23 mouse cellular contexts compared by ENCODE assay signal in genomic region chr8:116606171-116606570, GRCm38 (mm10).
DNase-seq lines count a peak whose midpoint lies in the region; ATAC-seq and TF ChIP-seq lines count a peak whose summit lies in the region.
"Had no signal": no experiment of that assay in that cellular context is flagged by ENCODE, and none has a peak within 500 bp of the region (broad histone marks: within the 10 kb centered on the region; RNA-seq: fewer than 3 reads in every experiment).

No protein-coding gene starts in this region.

- no peak for TF ChIP-seq EP300 in stomach, postnatal 0 days (optimal IDR thresholded peaks at IDR 0.05)

- DNase-seq in testis, postnatal 10 days (ENCODE audit: low spot score): no peak
- peak; percentile 89 for DNase-seq in ES-CJ7 (ENCODE audit: low read depth, low spot score)
- DNase-seq in WW6 (ENCODE audit: low read depth, low spot score): peak; percentile 22
- DNase-seq in testis, postnatal 14 days (ENCODE audit: low spot score): peak; percentile 16
- DNase-seq in stomach, postnatal 0 days (ENCODE audit: low spot score): no peak
- no peak for DNase-seq in urinary bladder, adult 2 months (ENCODE audit: low spot score)
- DNase-seq in kidney, adult 2 months: no peak
- DNase-seq: adrenal gland, adult 8-10 months; adrenal gland, postnatal 25 days; cerebellum, adult 11 months; cerebellum, adult 18-20 months; cerebellum, adult 8-10 months; cerebellum, adult 9-11 months; cerebellum, postnatal 14 days; cerebellum, postnatal 36 days; embryo, embryonic 11 days; forebrain, postnatal 0 days had no signal

- TF ChIP-seq CTCF in testis, adult 2 months (IDR thresholded peaks at IDR 0.05; ENCODE audit: control insufficient read depth, insufficient read depth, insufficient replicate concordance, low read depth, low read length): no peak
- TF ChIP-seq CTCF in stomach, postnatal 0 days (IDR thresholded peaks at IDR 0.05; ENCODE audit: low read depth): no peak
- no peak for TF ChIP-seq CTCF in kidney, adult 2 months (conservative IDR thresholded peaks at IDR 0.05; ENCODE audit: insufficient read depth, insufficient read length, low read depth, low read length)

- H3K9me3 ChIP-seq in stomach, postnatal 0 days (ENCODE audit: control insufficient read depth, low read length): no peaks in the 10 kb centered on the region
- H3K9me3 ChIP-seq: embryonic facial prominence, embryonic 15.5 days; forebrain, embryonic 15.5 days had no signal

- WGBS in stomach, postnatal 0 days: 38% methylated on average over 13 of the region's 13 CpGs
- 53% methylated on average over 13 of the region's 13 CpGs for WGBS in kidney, adult 2 months

- no peaks in the 10 kb centered on the region for H3K36me3 ChIP-seq in testis, adult 2 months (ENCODE audit: control insufficient read depth, insufficient read depth, low read length)
- no peaks in the 10 kb centered on the region for H3K36me3 ChIP-seq in stomach, postnatal 0 days (ENCODE audit: control insufficient read depth, insufficient read depth, low read length)
- H3K36me3 ChIP-seq in kidney, adult 2 months (ENCODE audit: control insufficient read depth, insufficient read depth, low read length): no peaks in the 10 kb centered on the region
- H3K36me3 ChIP-seq: embryonic facial prominence, embryonic 13.5 days; embryonic facial prominence, embryonic 15.5 days; forebrain, embryonic 15.5 days had no signal

- no peak overlapping the region for H3K4me2 ChIP-seq in stomach, postnatal 0 days (replicated peaks; ENCODE audit: low read depth)
- H3K4me2 ChIP-seq: embryonic facial prominence, embryonic 13.5 days; embryonic facial prominence, embryonic 15.5 days; forebrain, embryonic 13.5 days; forebrain, embryonic 15.5 days had no signal

- no peak for TF ChIP-seq POLR2A in testis, adult 2 months (IDR thresholded peaks at IDR 0.05; ENCODE audit: control insufficient read depth, low read depth, low read length)
- no peak for TF ChIP-seq POLR2A in kidney, adult 2 months (IDR thresholded peaks at IDR 0.05; ENCODE audit: low read depth, low read length)

- peaks cover 6% of the 10 kb centered on the region; the same call in 1 of the 2 replicates for H3K4me1 ChIP-seq in testis, adult 2 months (ENCODE audit: control insufficient read depth, insufficient read depth, low read length)
- no peaks in the 10 kb centered on the region for H3K4me1 ChIP-seq in stomach, postnatal 0 days (replicated peaks; ENCODE audit: control insufficient read depth, insufficient read depth)
- no peaks in the 10 kb centered on the region for H3K4me1 ChIP-seq in kidney, adult 2 months (ENCODE audit: control insufficient read depth, insufficient read depth, low read length)
- H3K4me1 ChIP-seq: embryonic facial prominence, embryonic 13.5 days; embryonic facial prominence, embryonic 15.5 days; forebrain, embryonic 13.5 days; forebrain, embryonic 15.5 days had no signal

- no peaks in the 10 kb centered on the region for H3K27me3 ChIP-seq in testis, adult 2 months (ENCODE audit: control insufficient read depth, insufficient read depth, low read length)
- H3K27me3 ChIP-seq in stomach, postnatal 0 days (ENCODE audit: control insufficient read depth, insufficient read depth, low read length): no peaks in the 10 kb centered on the region
- no peaks in the 10 kb centered on the region for H3K27me3 ChIP-seq in kidney, adult 2 months (replicated peaks; ENCODE audit: control insufficient read depth, insufficient read depth, low read length)
- H3K27me3 ChIP-seq: embryonic facial prominence, embryonic 13.5 days; embryonic facial prominence, embryonic 15.5 days; forebrain, embryonic 13.5 days; forebrain, embryonic 15.5 days had no signal

- H3K4me3 ChIP-seq in testis, adult 2 months (ENCODE audit: control insufficient read depth, low read depth, low read length): peak overlapping the region; percentile 81
- H3K4me3 ChIP-seq in stomach, postnatal 0 days (ENCODE audit: low read depth, low read length): no peak overlapping the region
- no peak overlapping the region for H3K4me3 ChIP-seq in kidney, adult 2 months (ENCODE audit: insufficient read depth, low read depth, low read length)
- H3K4me3 ChIP-seq: embryonic facial prominence, embryonic 13.5 days; embryonic facial prominence, embryonic 15.5 days; forebrain, embryonic 13.5 days; forebrain, embryonic 15.5 days had no signal

- no peak for ATAC-seq in stomach, postnatal 0 days (ENCODE audit: low FRiP score, low TSS enrichment)
- ATAC-seq: activated CD4-positive, CD25-positive, alpha-beta regulatory T cell, adult 4 months; forebrain, embryonic 13.5 days; forebrain, embryonic 15.5 days; forebrain, postnatal 0 days had no signal

- H3K27ac ChIP-seq in testis, adult 2 months (ENCODE audit: control insufficient read depth, insufficient read depth, low read depth, low read length): no peak overlapping the region
- no peak overlapping the region for H3K27ac ChIP-seq in stomach, postnatal 0 days (replicated peaks)
- H3K27ac ChIP-seq in kidney, adult 2 months (ENCODE audit: insufficient read depth, low read depth, low read length): no peak overlapping the region
- H3K27ac ChIP-seq: embryonic facial prominence, embryonic 13.5 days; embryonic facial prominence, embryonic 15.5 days; forebrain, embryonic 13.5 days; forebrain, embryonic 15.5 days had no signal

- H3K9ac ChIP-seq in stomach, postnatal 0 days (ENCODE audit: low read length): no peak overlapping the region
- H3K9ac ChIP-seq: embryonic facial prominence, embryonic 13.5 days; embryonic facial prominence, embryonic 15.5 days; forebrain, embryonic 13.5 days; forebrain, embryonic 15.5 days; forebrain, postnatal 0 days had no signal

Comparison
In these comparisons a context has a peak if more than half of its experiments do, and no peak if none do; other contexts are left out.
1. DNase-seq: peak in ES-CJ7 (single experiment), WW6 (single experiment) and testis, postnatal 14 days (single experiment); none in testis, postnatal 10 days (single experiment), stomach, postnatal 0 days (single experiment), urinary bladder, adult 2 months (single experiment) and kidney, adult 2 months (single experiment).